Mouse (Mus musculus): ENCODE data around the gene Fgfr2.
A peak's percentile ranks its signal among the peaks of the same experiment; 100 is the strongest.

The Fgfr2 gene

GRCm38 (mm10) chr7:130190329-130190975 lies 2932.7 kb downstream of the Fgfr2 start:
- DNase-seq (ENCODE audit: low spot score), result no peak

- DNase-seq (ENCODE audit: low spot score), result no peak
Observed at GRCm38 (mm10) chr7:130189901-130190300, 2933.2 kb downstream of the Fgfr2 start.

- DNase-seq (ENCODE audit: low spot score), result no peak
Observed at GRCm38 (mm10) chr7:130188108-130188507, 2935.0 kb downstream of the Fgfr2 start.

GRCm38 (mm10) chr7:130184864-130185263 lies 2938.3 kb downstream of the Fgfr2 start:
- DNase-seq (ENCODE audit: low spot score), result no peak

- DNase-seq (ENCODE audit: low spot score), result no peak
Observed at GRCm38 (mm10) chr7:130183960-130184359, 2939.2 kb downstream of the Fgfr2 start.

GRCm38 (mm10) chr7:130182551-130182950 lies 2940.6 kb downstream of the Fgfr2 start:
- no peak for DNase-seq (ENCODE audit: low spot score)

GRCm38 (mm10) chr7:130178991-130179390 lies 2944.2 kb downstream of the Fgfr2 start:
- no peak for DNase-seq (ENCODE audit: low spot score)

- no peak for DNase-seq (ENCODE audit: low spot score)
Observed at GRCm38 (mm10) chr7:130177009-130177408, 2946.1 kb downstream of the Fgfr2 start.

- DNase-seq (ENCODE audit: low spot score), result peak; percentile 18
Observed at GRCm38 (mm10) chr7:130174525-130174924, 2948.6 kb downstream of the Fgfr2 start.

- DNase-seq (ENCODE audit: low spot score), result peak; percentile 35
Observed at GRCm38 (mm10) chr7:130173914-130174313, 2949.2 kb downstream of the Fgfr2 start.

GRCm38 (mm10) chr7:130170144-130170543 lies 2953.0 kb downstream of the Fgfr2 start:
- no peak for DNase-seq (ENCODE audit: low spot score)

- no peak for DNase-seq (ENCODE audit: low spot score)
Observed at GRCm38 (mm10) chr7:130168296-130168695, 2954.9 kb downstream of the Fgfr2 start.

- no peak for DNase-seq (ENCODE audit: low spot score)
Observed at GRCm38 (mm10) chr7:130167261-130167660, 2955.9 kb downstream of the Fgfr2 start.

GRCm38 (mm10) chr7:130166190-130166589 lies 2957.0 kb downstream of the Fgfr2 start:
- no peak for DNase-seq (ENCODE audit: low spot score)

GRCm38 (mm10) chr7:130165408-130165807 lies 2957.7 kb downstream of the Fgfr2 start:
- no peak for DNase-seq (ENCODE audit: low spot score)

- DNase-seq (ENCODE audit: low spot score), result no peak
Observed at GRCm38 (mm10) chr7:130162718-130163117, 2960.4 kb downstream of the Fgfr2 start.

GRCm38 (mm10) chr7:130161581-130161980 lies 2961.6 kb downstream of the Fgfr2 start:
- DNase-seq (ENCODE audit: low spot score), result no peak

GRCm38 (mm10) chr7:130158845-130159244 lies 2964.3 kb downstream of the Fgfr2 start:
- no peak for DNase-seq (ENCODE audit: low spot score)

- DNase-seq (ENCODE audit: low spot score), result no peak
Observed at GRCm38 (mm10) chr7:130153363-130153969, 2969.7 kb downstream of the Fgfr2 start.

- no peak for DNase-seq (ENCODE audit: low spot score)
Observed at GRCm38 (mm10) chr7:130148906-130149305, 2974.2 kb downstream of the Fgfr2 start.

GRCm38 (mm10) chr7:130147230-130147629 lies 2975.9 kb downstream of the Fgfr2 start:
- no peak for DNase-seq (ENCODE audit: low spot score)

- DNase-seq (ENCODE audit: low spot score), result no peak
Observed at GRCm38 (mm10) chr7:130145211-130145610, 2977.9 kb downstream of the Fgfr2 start.

- no peak for DNase-seq (ENCODE audit: low spot score)
Observed at GRCm38 (mm10) chr7:130143371-130143770, 2979.8 kb downstream of the Fgfr2 start.

Data from adipocyte (in vitro differentiated cells).